Mouse (Mus musculus) limb, embryonic 11.5 days (tissue): ENCODE results near the gene Pid1. TPM values are rescaled to one million over a fixed set of nuclear protein-coding genes. Genes with fewer than 3 reads are reported as not detected.

ENCODE experiments used
- ATAC-seq: fragments of 200-750 bp; cut with Nextera tagmentation; 2 replicates; pipeline ENCODE4 v1.8.0; 2017; ENCODE audit warnings: low read depth; ENCODE audit not compliant: insufficient number of reproducible peaks, low FRiP score, low TSS enrichment
- DNase-seq: peaks from one replicate; pipeline ENCODE4 v3.0.0-alpha.2; 2015; ENCODE audit warnings: low spot score
- H3K27ac ChIP-seq: fragments of 300-500 bp; sonication (generic); replicated peaks from 2 replicates; pipeline ENCODE4 v1.5.1; 2014; ENCODE audit warnings: low read depth, mild to moderate bottlenecking, low read length
- H3K27me3 ChIP-seq: fragments of 300-500 bp; sonication (generic); 2 replicates; pipeline ENCODE4 v1.6.1; 2014; ENCODE audit warnings: mild to moderate bottlenecking, low read length, mixed read lengths; ENCODE audit not compliant: control insufficient read depth, insufficient read depth
- H3K36me3 ChIP-seq: fragments of 300-500 bp; sonication (generic); 2 replicates; pipeline ENCODE4 v1.6.1; 2014; ENCODE audit warnings: mild to moderate bottlenecking, low read length, moderate library complexity, mixed read lengths; ENCODE audit not compliant: control insufficient read depth, insufficient read depth
- H3K4me1 ChIP-seq: fragments of 300-500 bp; sonication (generic); 2 replicates; pipeline ENCODE4 v1.6.1; 2014; ENCODE audit warnings: low read length, mixed read lengths; ENCODE audit not compliant: control insufficient read depth, insufficient read depth
- H3K4me2 ChIP-seq: fragments of 300-500 bp; sonication (generic); 2 replicates; pipeline ENCODE4 v1.6.1; 2014; ENCODE audit warnings: low read depth, mild to moderate bottlenecking, moderate library complexity; ENCODE audit not compliant: severe bottlenecking
- H3K4me3 ChIP-seq: fragments of 300-500 bp; sonication (generic); 2 replicates; pipeline ENCODE4 v1.5.1; 2014; ENCODE audit warnings: low read depth, low read length
- H3K9ac ChIP-seq: fragments of 300-500 bp; sonication (generic); 2 replicates; pipeline ENCODE4 v1.6.1; 2014; ENCODE audit warnings: mild to moderate bottlenecking, low read length
- H3K9me3 ChIP-seq: fragments of 300-500 bp; sonication (generic); 2 replicates; pipeline ENCODE4 v1.6.1; 2016; ENCODE audit warnings: low read length; ENCODE audit not compliant: control insufficient read depth
- WGBS: fragments of 180-500 bp; shearing (Covaris S2); extraction: QIAGEN DNeasy Blood & Tissue Kit; methylation state at CpG from one replicate; pipeline ENCODE4 v1.1.7; 2014; 5-methylcytosine and 5-hydroxymethylcytosine counted together
- microRNA-seq: library from miRNA; unstranded; fragments of <30 nt; microRNA quantifications from one replicate; pipeline ENCODE4, GENCODE M21; 2016
- polyA plus RNA-seq: library from polyadenylated mRNA; unstranded; fragments of >200 nt; fragmentation: Nextera tagmentation; extraction: Ambion mirVana; gene quantifications from 2 replicates; pipeline ENCODE4 v1.2.1, GENCODE M21; 2014

Pid1 gene
- polyA plus RNA-seq, 1 experiment from 2014 or later, result 7.6 TPM

DNA sequence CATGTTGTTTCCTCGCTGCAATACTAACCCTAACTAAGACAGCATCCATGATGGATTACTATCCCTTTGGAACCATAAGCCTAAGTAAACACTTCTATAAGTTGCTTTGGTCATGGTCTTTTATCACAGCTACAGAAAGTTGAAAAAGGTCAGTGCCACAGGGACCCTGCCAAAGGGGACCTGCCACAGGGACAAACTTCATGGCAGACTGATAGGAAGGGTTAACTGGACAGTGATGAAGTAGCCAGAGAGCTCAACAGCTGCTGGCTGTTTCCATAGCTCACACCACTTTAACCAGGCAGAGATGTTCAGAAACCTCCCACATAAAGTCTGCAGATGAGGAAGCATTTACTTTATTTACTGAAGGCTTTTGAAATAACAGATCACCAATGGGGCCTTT is 287.0 kb downstream of the Pid1 start:
- H3K4me2 ChIP-seq, result no peak overlapping the region
- H3K27me3 ChIP-seq, result no peaks in the 10 kb centered on the region
- no peaks in the 10 kb centered on the region; the same call in 1 of the 2 replicates for H3K9me3 ChIP-seq
- no peak overlapping the region for H3K4me3 ChIP-seq
- no peak overlapping the region for H3K9ac ChIP-seq
- 79% methylated on average over 1 of the region's 1 CpGs for WGBS
- no peaks in the 10 kb centered on the region for H3K36me3 ChIP-seq
- no peak overlapping the region for H3K27ac ChIP-seq
- ATAC-seq (no peak), DNase-seq (no peak)
- no peaks in the 10 kb centered on the region for H3K4me1 ChIP-seq

DNA sequence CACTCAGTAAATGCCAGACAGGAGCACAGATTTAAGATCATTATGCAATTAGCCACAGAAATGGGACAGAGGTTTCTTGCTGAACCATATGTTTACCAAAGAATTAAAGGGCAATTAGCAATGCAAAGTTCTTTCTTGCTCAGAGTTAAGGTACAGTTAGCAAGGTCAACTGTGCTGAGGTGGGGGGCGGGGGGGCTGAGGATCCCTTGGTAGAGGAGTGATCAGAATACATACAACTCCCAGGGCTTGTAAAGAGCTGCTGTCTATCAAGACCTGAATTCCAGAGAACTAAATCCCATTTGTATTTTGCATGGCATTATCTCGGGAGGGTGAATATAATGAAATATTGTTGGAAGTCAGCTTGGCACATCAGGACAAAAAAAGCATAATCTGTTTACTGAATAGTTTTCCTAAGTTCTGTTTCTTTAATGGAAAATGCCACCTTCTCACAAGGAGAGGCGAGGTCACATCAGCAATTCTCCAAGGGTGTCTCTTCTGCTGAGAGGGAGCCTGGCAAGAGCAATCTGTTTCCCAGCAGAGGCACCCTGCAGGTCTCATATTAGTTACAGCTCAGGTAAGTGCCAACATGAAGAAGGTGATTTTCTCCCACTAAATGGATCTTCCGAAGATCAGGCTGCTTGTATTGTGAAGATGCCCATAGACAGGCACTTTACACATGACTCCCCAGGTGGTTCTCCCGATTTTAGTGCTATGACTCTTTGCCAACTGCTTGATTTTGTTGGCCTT is 306.9 kb downstream of the Pid1 start:
- WGBS, result 77% methylated on average over 5 of the region's 5 CpGs
- H3K9me3 ChIP-seq, result no peaks in the 10 kb centered on the region
- ATAC-seq (no peak), DNase-seq (no peak)
- no peak overlapping the region for H3K4me3 ChIP-seq
- H3K4me2 ChIP-seq, result no peak overlapping the region
- H3K9ac ChIP-seq, result no peak overlapping the region
- no peaks in the 10 kb centered on the region for H3K27me3 ChIP-seq
- no peaks in the 10 kb centered on the region for H3K36me3 ChIP-seq
- no peaks in the 10 kb centered on the region for H3K4me1 ChIP-seq
- no peak overlapping the region for H3K27ac ChIP-seq

GRCm38 (mm10) chr1:84056306-84056705 is 307.7 kb downstream of the Pid1 start:
- WGBS, result 93% methylated on average over 1 of the region's 1 CpGs
- Histone ChIP-seq H3K4me3 (no peak overlapping the region), H3K4me2 (no peak overlapping the region), H3K4me1 (no peaks in the 10 kb centered on the region), H3K9ac (no peak overlapping the region), H3K27ac (no peak overlapping the region), H3K9me3 (no peaks in the 10 kb centered on the region), H3K36me3 (no peaks in the 10 kb centered on the region), H3K27me3 (no peaks in the 10 kb centered on the region)
- no peak for DNase-seq
- no peak for ATAC-seq

GRCm38 (mm10) chr1:84025746-84026145 is 338.2 kb downstream of the Pid1 start:
- Histone ChIP-seq H3K27me3 (no peaks in the 10 kb centered on the region), H3K4me2 (no peak overlapping the region), H3K4me1 (no peaks in the 10 kb centered on the region), H3K9ac (no peak overlapping the region), H3K36me3 (no peaks in the 10 kb centered on the region), H3K4me3 (no peak overlapping the region), H3K9me3 (no peaks in the 10 kb centered on the region), H3K27ac (no peak overlapping the region)
- DNase-seq (no peak), ATAC-seq (no peak)
- WGBS, result 88% methylated on average over 1 of the region's 1 CpGs

- Histone ChIP-seq H3K36me3 (no peaks in the 10 kb centered on the region), H3K27ac (no peak overlapping the region), H3K9me3 (no peaks in the 10 kb centered on the region), H3K4me3 (no peak overlapping the region), H3K4me1 (no peaks in the 10 kb centered on the region), H3K9ac (no peak overlapping the region), H3K27me3 (no peaks in the 10 kb centered on the region), H3K4me2 (no peak overlapping the region)
- no peak for ATAC-seq
- 49% methylated on average over 4 of the region's 4 CpGs for WGBS
- DNase-seq, result no peak
Observed at GRCm38 (mm10) chr1:84012871-84013375, 351.1 kb downstream of the Pid1 start.

DNA sequence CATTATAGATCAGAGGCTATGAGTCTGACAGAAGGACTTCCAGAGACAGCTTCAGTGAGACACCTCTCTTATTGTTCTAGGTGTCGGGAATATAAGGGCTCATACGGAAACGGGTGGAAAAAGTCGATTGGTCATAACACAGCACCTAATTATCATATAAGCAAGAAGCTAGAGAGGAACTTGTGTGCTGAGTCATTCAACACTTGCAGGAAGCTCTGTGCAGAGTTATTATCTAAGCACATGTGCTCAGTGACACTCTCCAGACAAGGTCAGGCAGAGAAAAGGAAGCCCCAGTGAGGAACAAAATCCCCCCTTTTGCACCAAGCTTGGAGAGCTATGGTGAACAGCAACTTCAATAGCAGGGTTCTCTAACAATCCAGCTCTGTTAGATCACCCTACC is 361.4 kb downstream of the Pid1 start:
- 87% methylated on average over 4 of the region's 4 CpGs for WGBS
- no peaks in the 10 kb centered on the region for H3K4me1 ChIP-seq
- no peaks in the 10 kb centered on the region for H3K27me3 ChIP-seq
- H3K4me2 ChIP-seq, result no peak overlapping the region
- H3K27ac ChIP-seq, result no peak overlapping the region
- no peak overlapping the region for H3K4me3 ChIP-seq
- H3K36me3 ChIP-seq, result no peaks in the 10 kb centered on the region
- ATAC-seq, result no peak
- DNase-seq, result no peak
- no peak overlapping the region for H3K9ac ChIP-seq
- no peaks in the 10 kb centered on the region for H3K9me3 ChIP-seq

Small RNA genes lying within 50 kb of the gene (microRNA-seq; reads per million reads assigned to microRNA genes)
- not detected for gene Mir6353
